Mouse (Mus musculus) myocyte (in vitro differentiated cells): ENCODE results near the gene Ep400. TPM values are rescaled to one million over a fixed set of nuclear protein-coding genes. Genes with fewer than 3 reads are reported as not detected.
"Not testable (repeated sequence)": the region's sequence is repeated elsewhere in the genome, so short reads cannot be mapped to it uniquely, and the experiment has no call there.

Experiments
- H3K27me3 ChIP-seq: one replicate; pipeline ENCODE4 v1.6.1; 2011; ENCODE audit not compliant: control insufficient read depth, insufficient read depth, insufficient read length
- H3K36me3 ChIP-seq: one replicate; pipeline ENCODE4 v1.6.1; 2011; ENCODE audit not compliant: control insufficient read depth, insufficient read depth
- H3K4me2 ChIP-seq: one replicate; pipeline ENCODE4 v1.6.1; 2011; ENCODE audit warnings: low read depth, control low read depth
- H3K4me3 ChIP-seq: one replicate; pipeline ENCODE4 v1.5.1; 2011; ENCODE audit warnings: mild to moderate bottlenecking, control low read depth, moderate library complexity
- H3K79me2 ChIP-seq: one replicate; pipeline ENCODE4 v1.6.1; 2011; ENCODE audit not compliant: control insufficient read depth, insufficient read depth
- H3ac ChIP-seq: one replicate; pipeline ENCODE4 v1.6.1; 2011; ENCODE audit not compliant: control insufficient read depth, insufficient read length
- CEBPB ChIP-seq: IDR thresholded peaks from 2 replicates; pipeline ENCODE4 v1.6.1; 2011; ENCODE audit warnings: mild to moderate bottlenecking, moderate library complexity; ENCODE audit not compliant: poor library complexity, insufficient read depth, severe bottlenecking
- E2F4 ChIP-seq: IDR thresholded peaks from one replicate; pipeline ENCODE4 v1.6.1; 2011; ENCODE audit warnings: mild to moderate bottlenecking, control low read depth, moderate library complexity; ENCODE audit not compliant: insufficient read depth
- MAX ChIP-seq: IDR thresholded peaks from one replicate; pipeline ENCODE4 v1.6.1; 2011; ENCODE audit warnings: low read depth, mild to moderate bottlenecking, control low read depth
- MYOD1 ChIP-seq, 3 experiments: IDR thresholded peaks; one replicate each; pipeline ENCODE4 v1.6.1; 2011; ENCODE audit warnings: control low read depth in 2 of 3, low read depth in 2 of 3, mild to moderate bottlenecking in 2 of 3, moderate library complexity in 1 of 3; ENCODE audit not compliant: insufficient read length in 2 of 3, control insufficient read depth in 1 of 3
- MYOG ChIP-seq, 3 experiments: IDR thresholded peaks; one replicate each; pipeline ENCODE4 v1.6.1; 2011; ENCODE audit warnings: control low read depth in 2 of 3, low read depth in 2 of 3, mild to moderate bottlenecking in 2 of 3; ENCODE audit not compliant: insufficient read length in 2 of 3, control insufficient read depth in 1 of 3, insufficient read depth in 1 of 3
- POLR2A ChIP-seq: IDR thresholded peaks from one replicate; pipeline ENCODE4 v1.6.1; 2011; ENCODE audit warnings: low read depth, mild to moderate bottlenecking, control low read depth, moderate library complexity; ENCODE audit not compliant: insufficient read length
- POLR2AphosphoS2 ChIP-seq: IDR thresholded peaks from one replicate; pipeline ENCODE4 v1.6.1; 2011; ENCODE audit warnings: low read depth, control low read depth; ENCODE audit not compliant: insufficient read length
- REST ChIP-seq: IDR thresholded peaks from one replicate; pipeline ENCODE4 v1.6.1; 2011; ENCODE audit warnings: mild to moderate bottlenecking, control low read depth, moderate library complexity; ENCODE audit not compliant: insufficient read depth, insufficient read length
- SRF ChIP-seq: IDR thresholded peaks from one replicate; pipeline ENCODE4 v1.6.1; 2011; ENCODE audit warnings: low read depth; ENCODE audit not compliant: control insufficient read depth, insufficient read length
- TCF12 ChIP-seq: IDR thresholded peaks from one replicate; pipeline ENCODE4 v1.6.1; 2011; ENCODE audit warnings: mild to moderate bottlenecking, control low read depth; ENCODE audit not compliant: poor library complexity, insufficient read depth, severe bottlenecking
- TCF3 ChIP-seq: IDR thresholded peaks from one replicate; pipeline ENCODE4 v1.6.1; 2011; ENCODE audit warnings: low read depth, control low read depth; ENCODE audit not compliant: insufficient read length
- USF1 ChIP-seq: IDR thresholded peaks from one replicate; pipeline ENCODE4 v1.6.1; 2011; ENCODE audit warnings: low read depth, mild to moderate bottlenecking, control low read depth, moderate library complexity
- polyA plus RNA-seq: library from polyadenylated mRNA; unstranded; fragments of >200 nt; fragmentation: generic; extraction: Trizol; gene quantifications from one replicate; pipeline ENCODE4 v1.2.1, GENCODE M21; 2012; ENCODE audit warnings: missing spikeins

Gene Ep400
- polyA plus RNA-seq, 1 experiment, result 22.0 TPM

DNA sequence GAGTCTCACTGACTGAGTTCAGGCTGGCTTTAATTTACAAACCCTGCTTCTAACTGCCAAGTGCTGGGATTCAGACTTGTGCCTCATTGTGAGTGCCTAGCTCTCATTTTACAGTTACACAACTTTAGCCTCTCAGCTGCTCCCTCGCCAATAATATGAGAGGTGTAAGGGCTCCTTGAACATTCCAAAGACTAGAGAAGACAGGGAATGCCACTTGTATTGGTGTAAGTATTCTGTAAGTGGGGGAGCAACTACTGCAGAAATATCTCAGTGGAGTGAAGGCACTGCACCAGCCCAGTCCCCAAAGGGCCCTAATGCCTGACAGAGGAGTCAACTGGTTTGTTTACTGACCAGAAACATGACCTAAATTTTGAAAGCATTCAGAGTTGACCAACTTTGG lies 42.7 kb downstream of the Ep400 start:
- H3K4me3 ChIP-seq, result no peak overlapping the region
- H3K4me2 ChIP-seq, result no peak overlapping the region
- H3K79me2 ChIP-seq, result no peaks in the 10 kb centered on the region
- H3K36me3 ChIP-seq, result peaks cover 50% of the 10 kb centered on the region
- H3K27me3 ChIP-seq, result no peaks in the 10 kb centered on the region
- TF ChIP-seq MYOG (IDR thresholded peaks at IDR 0.05; ENCODE audit: control insufficient read depth in 1 of 3, insufficient read depth in 1 of 3, insufficient read length in 2 of 3, low read depth in 2 of 3) (no peak), E2F4 (no peak), REST (no peak), USF1 (no peak), MAX (no peak), SRF (no peak), TCF3 (no peak), POLR2A (no peak), TCF12 (no peak)
- no peak overlapping the region for H3ac ChIP-seq

DNA sequence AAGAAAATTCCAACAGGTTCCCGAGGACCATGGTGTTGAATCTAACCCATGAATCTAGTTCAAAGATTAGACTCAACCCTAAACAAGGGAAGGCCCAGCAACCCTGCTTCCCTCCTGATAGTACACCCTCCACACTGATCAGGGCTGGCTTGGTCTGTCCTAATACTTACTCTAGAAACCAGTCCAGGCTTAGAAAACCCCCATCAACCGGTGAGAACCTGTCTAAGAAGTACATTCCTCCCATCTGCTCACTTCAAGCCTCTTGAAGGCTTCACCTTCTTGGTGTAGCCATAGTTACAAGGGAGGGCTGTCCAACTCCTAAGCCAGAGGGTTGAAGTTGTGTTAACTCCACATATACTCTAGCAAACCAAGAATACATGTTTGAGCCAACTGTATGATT lies 47.0 kb downstream of the Ep400 start:
- Histone ChIP-seq H3K36me3 (peaks cover 47% of the 10 kb centered on the region), H3K4me2 (no peak overlapping the region), H3K79me2 (no peaks in the 10 kb centered on the region), H3K27me3 (no peaks in the 10 kb centered on the region), H3K4me3 (no peak overlapping the region), H3ac (no peak overlapping the region)
- TF ChIP-seq USF1 (no peak), POLR2AphosphoS2 (no peak), TCF12 (no peak), MAX (no peak), MYOD1 (IDR thresholded peaks at IDR 0.05; ENCODE audit: control insufficient read depth in 1 of 3, insufficient read length in 2 of 3, low read depth in 2 of 3) (no peak), E2F4 (no peak), TCF3 (no peak)

GRCm38 (mm10) chr5:110721463-110721862 lies 49.1 kb downstream of the Ep400 start:
- H3ac ChIP-seq, H3K4me3 ChIP-seq, H3K4me2 ChIP-seq, H3K79me2 ChIP-seq, H3K27me3 ChIP-seq: not testable (repeated sequence)
- peaks cover 43% of the 10 kb centered on the region for H3K36me3 ChIP-seq

- Histone ChIP-seq H3K4me2 (no peak overlapping the region), H3ac (no peak overlapping the region), H3K36me3 (peaks cover 39% of the 10 kb centered on the region), H3K27me3 (no peaks in the 10 kb centered on the region), H3K4me3 (no peak overlapping the region), H3K79me2 (no peaks in the 10 kb centered on the region)
- no peak for TF ChIP-seq POLR2AphosphoS2
These were observed 59.1 kb downstream of the Ep400 start for GRCm38 (mm10) chr5:110711455-110711854.

- TF ChIP-seq MYOD1 (IDR thresholded peaks at IDR 0.05; ENCODE audit: control insufficient read depth in 1 of 3, insufficient read length in 2 of 3, low read depth in 2 of 3) (no peak), TCF3 (no peak), SRF (no peak), POLR2A (no peak), E2F4 (no peak)
- peaks cover 50% of the 10 kb centered on the region for H3K36me3 ChIP-seq
- no peaks in the 10 kb centered on the region for H3K27me3 ChIP-seq
- H3K4me2 ChIP-seq, result no peak overlapping the region
- no peak overlapping the region for H3ac ChIP-seq
- no peaks in the 10 kb centered on the region for H3K79me2 ChIP-seq
- no peak overlapping the region for H3K4me3 ChIP-seq
These were observed 61.3 kb downstream of the Ep400 start for GRCm38 (mm10) chr5:110709256-110709655.

GRCm38 (mm10) chr5:110704004-110704403 lies 66.5 kb downstream of the Ep400 start:
- no peaks in the 10 kb centered on the region for H3K27me3 ChIP-seq
- no peaks in the 10 kb centered on the region for H3K79me2 ChIP-seq
- no peak overlapping the region for H3K4me2 ChIP-seq
- TF ChIP-seq E2F4, result no peak
- no peak for TF ChIP-seq POLR2A
- no peak for TF ChIP-seq MAX
- no peak for TF ChIP-seq TCF12
- TF ChIP-seq SRF, result no peak
- no peak overlapping the region for H3ac ChIP-seq
- peaks cover 43% of the 10 kb centered on the region for H3K36me3 ChIP-seq
- no peak overlapping the region for H3K4me3 ChIP-seq

GRCm38 (mm10) chr5:110698617-110699016 lies 71.9 kb downstream of the Ep400 start:
- no peaks in the 10 kb centered on the region for H3K79me2 ChIP-seq

More at GRCm38 (mm10) chr5:110698617-110699016, 71.9 kb downstream of the Ep400 start:
- no peak overlapping the region for H3K4me2 ChIP-seq
- H3K36me3 ChIP-seq, result peaks cover 35% of the 10 kb centered on the region
- no peaks in the 10 kb centered on the region for H3K27me3 ChIP-seq
- TF ChIP-seq SRF (no peak), TCF12 (peak; percentile 41), TCF3 (peak; percentile 48), CEBPB (no peak), MYOD1 (IDR thresholded peaks at IDR 0.05; ENCODE audit: control insufficient read depth in 1 of 3, insufficient read length in 2 of 3, low read depth in 2 of 3) (peak in 1 of 3 experiments; percentile 66), MYOG (IDR thresholded peaks at IDR 0.05; ENCODE audit: control insufficient read depth in 1 of 3, insufficient read depth in 1 of 3, insufficient read length in 2 of 3, low read depth in 2 of 3) (peak in 2 of 3 experiments; percentile 6 to 55)
- no peak overlapping the region for H3ac ChIP-seq
- no peak overlapping the region for H3K4me3 ChIP-seq
